Mouse (Mus musculus) ovary, adult 18-20 months (tissue): ENCODE data around the gene Wfdc1.

ENCODE experiments used
- DNase-seq: peaks from one replicate; pipeline ENCODE4 v3.0.0; 2022; ENCODE audit warnings: low spot score, mixed read lengths

Wfdc1 gene

DNA sequence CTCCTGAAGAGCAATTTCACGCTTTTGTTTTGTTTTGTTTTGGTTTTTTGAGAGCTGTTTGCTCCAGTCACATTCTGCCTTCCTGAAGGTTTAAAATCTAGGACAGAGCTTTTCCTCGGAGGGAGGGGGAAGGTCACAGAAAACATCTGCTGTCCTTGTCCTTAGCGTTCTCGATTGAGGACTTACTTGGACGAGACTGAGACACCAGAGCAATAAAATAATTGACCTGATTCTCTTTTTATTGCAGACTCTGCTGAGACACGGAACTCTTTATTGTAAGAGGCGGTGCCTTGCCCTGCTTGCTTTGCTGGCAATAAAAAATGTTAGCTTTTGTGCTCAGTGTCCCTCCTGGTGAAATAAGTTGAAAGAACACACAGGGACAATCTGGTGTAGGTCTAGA is 26.4 kb upstream of the Wfdc1 start:
- DNase-seq, result no peak

DNA sequence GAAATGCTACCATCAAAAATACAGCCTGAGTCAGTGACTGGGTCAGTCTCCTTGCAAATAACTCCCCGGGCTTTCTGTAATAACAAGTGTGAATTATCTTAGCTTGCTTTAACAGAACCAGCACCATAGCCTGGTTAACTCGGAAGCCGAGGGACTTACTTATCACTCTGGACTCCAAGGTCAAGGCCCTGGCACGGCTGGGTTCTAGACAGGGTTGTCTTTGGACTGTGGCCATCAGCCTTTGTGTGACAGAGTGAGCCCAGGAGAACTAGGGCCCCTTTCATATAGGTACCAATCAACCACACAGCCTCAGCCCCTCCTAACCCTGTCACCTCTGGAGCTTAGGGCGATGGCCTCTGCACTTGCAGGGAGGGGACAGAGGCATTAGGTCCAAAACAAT is 25.1 kb upstream of the Wfdc1 start:
- peak; percentile 63 for DNase-seq

DNA sequence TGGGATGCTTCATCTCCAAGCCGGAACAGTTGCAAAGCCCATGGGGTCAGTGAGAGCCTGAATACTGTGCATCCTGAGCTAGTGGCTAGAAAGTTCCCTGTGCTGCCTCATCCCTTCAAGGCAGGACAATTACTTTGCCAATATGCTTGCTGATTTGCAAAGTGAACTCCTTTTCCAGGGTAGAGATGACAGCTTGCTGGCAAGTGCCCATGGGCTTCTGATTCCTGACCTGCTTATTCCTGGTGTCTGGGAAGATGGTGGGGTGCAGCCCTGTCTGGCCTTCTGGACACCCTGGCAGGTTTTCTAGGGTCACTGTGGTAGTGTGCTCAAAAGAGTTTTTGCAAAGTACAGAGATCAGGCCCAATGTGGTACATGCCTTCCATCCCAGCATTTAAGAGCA is 23.2 kb upstream of the Wfdc1 start:
- no peak for DNase-seq

DNA sequence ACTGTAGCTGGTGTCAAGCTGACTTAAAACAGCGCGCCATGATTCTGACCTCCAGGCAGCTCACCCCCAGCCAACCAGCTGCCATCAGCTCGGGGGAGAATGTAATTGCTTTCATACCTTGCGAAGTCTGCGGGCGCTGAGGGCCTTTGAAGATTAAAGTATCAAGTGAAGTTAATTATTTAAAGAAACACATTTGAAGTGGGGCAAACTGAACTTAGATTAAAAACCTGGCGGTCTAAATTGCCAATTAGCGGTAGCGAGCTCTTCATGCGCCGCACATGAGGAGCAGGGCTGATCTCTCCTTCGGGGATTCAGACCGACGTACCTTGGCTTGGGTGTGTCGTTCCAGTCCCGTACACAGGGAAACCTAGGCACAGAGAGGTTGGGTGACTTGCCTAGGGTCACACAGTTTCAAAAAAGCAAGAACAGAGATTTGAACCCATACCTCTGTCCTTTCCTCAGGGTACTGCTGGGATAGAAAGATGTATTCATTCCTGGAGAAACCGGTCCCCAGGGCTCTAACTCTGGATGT is 21.7 kb upstream of the Wfdc1 start:
- no peak for DNase-seq

DNA sequence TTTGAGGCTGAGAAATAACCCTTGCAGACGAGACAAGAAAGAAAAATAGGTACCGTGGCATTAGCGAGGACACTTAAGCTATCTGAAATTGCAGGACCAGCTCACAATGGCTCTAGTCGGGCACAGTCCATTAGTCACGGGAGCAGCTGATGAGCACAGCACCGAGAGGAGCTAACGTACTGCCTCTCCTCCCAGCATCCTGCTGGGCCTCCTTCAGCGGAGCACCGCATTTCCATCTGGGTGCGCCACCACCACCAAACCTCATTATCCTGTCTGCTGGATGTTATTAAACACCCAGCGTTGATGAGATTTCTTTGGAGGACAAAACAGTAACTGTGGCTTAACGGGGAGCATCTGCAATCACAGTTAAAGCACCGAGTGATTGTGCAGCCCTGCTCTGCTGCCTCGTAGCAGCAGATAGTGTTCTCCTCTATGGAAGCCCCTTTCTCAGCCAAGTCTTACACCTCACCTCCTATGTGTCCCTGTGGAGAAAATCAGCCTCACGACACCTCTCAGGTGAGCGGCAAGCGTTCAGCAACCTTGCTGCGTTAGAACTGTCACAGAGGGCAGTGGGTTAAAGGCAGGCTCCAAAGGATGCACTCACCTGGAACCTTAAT is 21.1 kb upstream of the Wfdc1 start:
- DNase-seq, result no peak

DNA sequence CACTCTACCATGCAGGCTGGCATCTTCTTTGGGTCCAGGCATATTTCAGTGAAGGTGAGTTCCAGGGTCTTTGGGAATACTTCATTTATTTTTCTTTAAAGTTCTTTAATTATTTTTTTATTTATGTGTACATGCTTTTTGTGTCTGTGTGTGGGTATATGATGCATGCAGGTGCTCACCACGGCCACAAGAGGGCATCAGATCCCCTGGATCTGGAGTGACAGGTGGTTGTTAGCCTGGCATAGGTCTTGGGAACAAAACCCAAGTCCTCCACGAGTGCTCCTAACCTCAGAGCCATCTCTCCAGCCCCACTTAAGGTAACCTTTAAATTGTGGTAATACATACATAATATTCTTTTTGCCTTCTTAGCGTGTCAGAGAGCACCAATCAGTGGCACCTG is 20.0 kb upstream of the Wfdc1 start:
- no peak for DNase-seq

DNA sequence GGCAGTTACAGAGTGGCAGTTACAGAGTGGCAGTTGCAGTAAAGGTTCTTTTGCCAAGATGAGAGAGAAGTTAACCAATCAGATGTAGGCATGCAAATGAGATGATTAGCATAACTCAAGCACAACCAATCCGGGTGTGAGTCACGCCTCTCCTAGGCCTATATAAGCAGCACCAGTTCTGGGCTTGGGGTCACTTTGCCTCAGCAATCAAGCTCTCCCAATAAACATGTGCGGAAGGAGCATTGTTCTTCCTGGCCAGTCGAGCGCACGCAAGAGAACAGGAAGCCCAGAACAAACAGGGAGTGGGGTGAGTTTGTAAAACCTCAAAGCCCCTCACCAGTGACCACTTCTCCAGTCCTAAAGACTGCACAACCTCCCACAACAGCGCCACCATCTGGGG is 19.3 kb upstream of the Wfdc1 start:
- DNase-seq, result no peak

DNA sequence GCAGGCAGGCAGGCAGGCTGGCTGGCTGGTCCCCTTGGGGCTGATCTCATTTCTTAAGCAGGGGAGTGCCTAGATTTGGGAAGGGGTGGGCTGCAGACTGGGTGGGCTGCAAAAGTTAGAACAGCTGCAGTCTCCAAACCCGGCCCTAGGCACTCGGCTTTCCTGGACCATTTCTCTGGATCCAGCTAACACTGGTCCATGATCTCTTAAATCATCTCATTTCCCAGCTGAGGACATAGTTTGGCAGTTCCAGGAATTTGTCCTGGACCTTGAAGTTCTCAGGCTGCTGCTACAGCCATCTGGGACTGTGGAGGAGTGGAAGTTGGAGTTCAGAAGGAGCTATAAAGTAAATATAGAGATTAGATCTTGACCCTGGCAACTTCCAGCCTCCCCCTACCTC is 14.8 kb upstream of the Wfdc1 start:
- peak; percentile 62 for DNase-seq

DNA sequence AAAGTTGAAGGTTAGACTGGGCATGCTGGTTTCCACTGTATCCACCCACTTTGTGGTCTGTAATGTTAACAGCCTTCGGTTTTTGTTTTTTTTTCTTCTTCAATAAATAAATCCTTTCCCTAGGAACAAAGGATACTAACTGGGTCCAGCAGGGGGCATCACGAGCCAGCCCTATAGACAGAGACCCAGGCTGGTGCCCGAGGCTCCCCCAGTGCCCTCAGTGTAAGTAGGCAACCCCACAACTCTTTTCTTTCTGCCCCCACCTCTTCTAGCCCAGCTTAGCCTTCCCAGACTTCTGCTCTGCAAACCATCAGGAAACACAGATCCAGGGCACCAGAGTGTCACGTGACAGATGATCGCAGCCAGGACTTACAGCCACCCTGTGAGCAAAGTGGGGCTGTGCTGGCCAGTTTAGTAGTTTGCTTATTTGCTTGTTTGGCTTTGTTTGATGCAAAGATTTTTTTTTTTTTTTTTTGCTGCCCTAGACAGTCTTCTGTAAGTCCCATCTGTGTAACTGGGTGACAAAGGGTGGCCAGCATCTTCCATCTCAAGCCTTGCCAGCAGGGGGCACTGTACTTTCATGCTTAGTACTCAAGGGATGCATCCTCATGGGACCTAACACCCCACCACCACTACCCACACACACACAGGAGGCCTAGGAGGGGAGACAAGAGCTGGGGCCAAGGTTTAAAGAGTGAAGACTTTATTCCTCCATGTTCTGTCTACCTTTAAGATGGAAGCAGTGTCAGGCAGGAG is 9.3 kb upstream of the Wfdc1 start:
- no peak for DNase-seq

DNA sequence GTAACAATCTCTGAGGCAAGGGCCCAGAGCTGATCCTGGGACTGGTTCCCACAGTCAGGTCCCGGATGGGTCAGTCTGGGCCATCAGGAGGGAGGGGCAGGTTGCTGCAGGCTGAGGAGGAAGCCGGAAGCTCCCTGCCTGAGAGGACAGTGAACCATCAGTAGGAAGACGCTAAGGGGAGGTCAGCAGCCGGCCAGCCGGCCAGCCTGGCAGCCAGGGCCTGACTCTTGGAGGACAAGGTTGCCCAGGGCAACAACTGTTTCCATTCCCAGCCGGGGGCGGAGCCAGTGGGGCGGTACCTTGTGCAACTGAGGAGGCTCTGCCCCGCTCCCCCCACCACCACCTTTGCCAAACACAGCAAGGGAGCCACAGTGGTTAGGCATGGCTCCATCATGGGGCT is 5.1 kb upstream of the Wfdc1 start:
- DNase-seq, result peak; percentile 70

DNA sequence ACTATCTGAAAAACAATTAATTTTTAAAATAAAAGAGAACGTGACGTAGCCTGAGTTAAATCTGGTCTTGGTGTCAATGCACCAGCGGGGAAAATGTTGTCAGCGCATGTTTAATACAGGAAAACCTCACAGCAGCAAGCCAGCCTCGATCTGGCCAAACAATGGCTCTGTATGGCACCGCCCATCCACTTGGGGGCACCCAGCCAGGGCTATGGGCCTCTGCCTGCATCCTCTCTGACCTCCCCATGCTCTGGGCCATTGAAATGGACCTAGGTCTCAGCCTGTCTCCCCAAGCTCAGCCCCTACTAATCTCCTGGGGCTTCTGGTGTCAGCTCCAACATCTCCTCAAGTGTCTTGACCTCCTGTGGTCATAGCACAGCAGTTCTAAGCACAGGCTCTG is 4.3 kb upstream of the Wfdc1 start:
- DNase-seq, result no peak

DNA sequence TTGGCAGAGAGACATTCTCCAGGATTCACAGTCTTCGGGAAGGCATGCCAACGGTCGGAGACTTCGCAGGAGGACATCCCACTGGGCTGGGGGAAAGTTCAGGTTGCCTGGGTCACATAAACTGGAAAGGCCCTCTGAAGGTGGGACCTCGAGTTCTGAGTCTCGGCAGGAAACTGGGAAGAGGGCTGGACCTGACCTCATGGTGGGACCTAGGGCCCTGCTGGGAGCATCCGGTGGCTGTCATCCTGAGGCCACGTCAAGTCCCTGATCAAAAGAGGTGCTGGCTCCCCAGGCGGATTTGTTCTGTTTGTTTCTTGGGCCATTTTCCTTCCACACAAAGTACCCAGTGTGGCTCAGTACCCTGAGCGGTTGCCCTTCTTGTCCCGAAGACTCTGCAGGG is 2.7 kb upstream of the Wfdc1 start:
- DNase-seq, result no peak

DNA sequence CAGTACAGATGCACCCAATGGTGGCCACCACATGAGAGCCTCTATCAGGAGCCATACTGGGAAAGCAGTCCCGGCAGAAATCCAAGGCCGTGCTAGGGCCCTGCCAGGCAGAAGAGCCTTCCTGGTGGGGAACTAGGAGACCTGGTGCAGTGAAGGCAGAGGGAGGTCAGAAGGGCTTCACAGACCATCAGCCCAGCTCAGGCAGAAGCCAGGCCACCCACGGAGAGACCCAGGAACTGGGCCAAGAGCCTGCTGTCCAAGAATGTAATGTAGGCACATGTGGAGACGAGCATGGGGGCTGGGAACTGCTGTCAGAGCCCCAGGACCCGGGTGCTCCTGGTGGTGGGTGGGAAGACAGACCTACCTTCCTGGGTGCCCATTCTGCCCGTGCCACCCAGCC is 895 bp upstream of the Wfdc1 start:
- DNase-seq, result no peak

DNA sequence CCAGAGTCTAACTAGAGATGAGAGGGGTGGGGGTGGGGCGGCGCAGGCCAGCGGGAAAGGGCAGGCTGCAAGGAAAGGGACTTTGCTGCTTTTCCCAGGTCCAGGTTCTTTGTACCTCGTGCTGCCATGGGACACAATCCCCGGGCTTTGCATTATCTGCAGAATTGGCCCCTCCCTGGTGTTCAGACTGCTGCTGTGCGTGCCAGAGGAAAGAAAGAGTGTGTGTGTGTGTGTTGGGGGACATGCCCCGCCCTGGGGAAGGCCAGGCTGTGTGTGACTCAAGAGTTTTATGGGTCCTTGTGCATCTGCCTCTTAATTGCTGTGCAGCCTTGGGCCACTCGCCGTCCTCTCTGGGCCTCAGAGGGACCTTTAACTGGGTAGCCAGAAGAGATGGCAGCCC is 2.3 kb downstream of the Wfdc1 start:
- no peak for DNase-seq

DNA sequence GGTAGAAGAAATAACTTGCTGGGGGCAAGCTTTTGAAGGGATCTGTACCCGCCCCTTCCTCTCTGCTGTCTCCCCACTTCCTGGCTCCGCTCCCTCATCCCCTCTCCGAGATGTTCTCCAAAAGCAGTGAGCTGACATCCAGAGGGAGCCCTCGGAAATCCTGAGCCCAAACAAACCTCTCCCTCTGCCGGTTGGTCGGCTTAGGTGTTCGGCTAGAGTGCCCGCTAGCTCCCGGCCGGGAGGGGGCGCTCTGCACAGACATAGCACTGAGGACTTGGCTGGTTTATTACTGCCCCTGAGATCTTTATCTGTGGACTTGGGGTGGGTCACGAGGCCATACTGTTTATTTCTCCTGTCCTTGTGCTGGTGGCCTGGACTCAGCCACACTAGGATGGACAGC is 3.1 kb downstream of the Wfdc1 start:
- DNase-seq, result no peak

DNA sequence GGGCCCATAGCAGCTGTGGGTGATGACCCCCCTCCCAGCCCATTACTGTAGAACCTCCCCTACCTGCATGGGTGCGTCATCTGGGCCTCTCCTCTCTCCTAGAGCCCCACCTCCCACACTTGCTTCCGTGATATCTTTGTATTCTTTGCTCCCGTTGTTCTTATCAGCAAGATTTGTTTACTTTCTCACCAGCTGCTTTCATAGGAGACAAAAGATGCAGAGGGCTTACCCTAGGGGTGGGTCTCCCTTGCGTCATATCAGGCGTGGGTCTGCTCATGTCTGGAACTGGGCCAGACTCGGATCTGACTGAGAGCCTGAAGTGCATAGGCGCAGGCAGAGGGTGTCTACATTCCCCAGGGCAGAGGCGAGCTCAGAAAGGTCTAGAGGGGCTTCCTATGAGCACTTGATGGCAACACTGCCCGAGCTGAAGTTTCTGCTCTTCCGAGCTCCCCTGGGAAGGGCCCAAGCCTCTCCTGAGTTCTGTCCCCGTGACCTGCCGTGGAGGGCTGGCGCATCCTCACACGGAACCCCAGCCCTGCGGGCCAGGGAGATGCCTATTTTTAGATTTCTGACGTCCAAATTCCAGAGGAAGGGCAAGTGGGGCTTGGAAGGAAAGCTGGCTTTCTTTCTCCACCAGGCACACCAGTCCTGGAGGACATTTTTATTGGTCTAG is 4.4 kb downstream of the Wfdc1 start:
- no peak for DNase-seq

DNA sequence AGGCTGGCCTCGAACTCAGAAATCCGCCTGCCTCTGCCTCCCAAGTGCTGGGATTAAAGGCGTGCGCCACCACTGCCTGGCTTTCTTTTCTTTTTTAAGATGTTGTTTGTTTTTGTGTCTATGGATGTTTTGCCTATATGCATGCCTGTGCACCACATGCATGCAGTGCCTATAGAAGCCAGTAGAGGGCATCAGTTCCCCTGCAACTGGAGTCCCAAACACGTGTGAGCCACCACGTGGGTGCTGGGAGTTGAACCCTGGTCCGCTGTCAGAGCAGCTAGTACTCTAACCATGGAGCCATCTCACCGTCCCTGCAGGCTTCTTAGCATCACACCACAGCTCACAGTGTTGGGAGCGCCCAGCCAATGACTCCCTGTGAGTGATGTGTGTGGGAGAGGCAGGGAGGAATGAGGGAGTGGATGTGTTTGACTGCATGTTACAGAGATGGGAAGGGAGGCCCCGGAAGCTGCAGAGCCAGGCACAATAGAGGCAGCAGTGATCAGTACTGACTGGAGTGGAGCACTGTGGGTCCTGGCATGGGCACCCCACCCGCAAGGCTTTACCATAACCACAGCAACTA is 7.9 kb downstream of the Wfdc1 start:
- DNase-seq, result no peak

DNA sequence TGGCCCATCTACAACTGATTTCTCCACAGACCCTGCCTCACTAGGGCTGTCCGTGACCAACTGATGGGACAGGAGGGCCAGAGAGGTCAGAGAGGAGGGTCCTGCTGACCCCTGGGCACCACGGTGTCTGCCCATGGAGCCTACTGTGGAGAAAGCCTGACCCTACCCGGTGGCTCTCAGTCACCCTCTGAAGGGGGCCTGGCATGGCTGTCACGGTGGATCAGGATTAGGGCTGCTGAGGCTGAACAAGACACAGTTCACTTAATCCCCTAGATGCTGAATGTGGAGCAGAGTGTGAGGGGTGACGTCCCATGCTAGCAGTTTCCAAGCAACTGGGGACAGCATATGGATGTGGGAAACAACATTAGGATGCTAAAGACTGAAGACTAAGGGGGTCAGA is 9.3 kb downstream of the Wfdc1 start:
- no peak for DNase-seq

DNA sequence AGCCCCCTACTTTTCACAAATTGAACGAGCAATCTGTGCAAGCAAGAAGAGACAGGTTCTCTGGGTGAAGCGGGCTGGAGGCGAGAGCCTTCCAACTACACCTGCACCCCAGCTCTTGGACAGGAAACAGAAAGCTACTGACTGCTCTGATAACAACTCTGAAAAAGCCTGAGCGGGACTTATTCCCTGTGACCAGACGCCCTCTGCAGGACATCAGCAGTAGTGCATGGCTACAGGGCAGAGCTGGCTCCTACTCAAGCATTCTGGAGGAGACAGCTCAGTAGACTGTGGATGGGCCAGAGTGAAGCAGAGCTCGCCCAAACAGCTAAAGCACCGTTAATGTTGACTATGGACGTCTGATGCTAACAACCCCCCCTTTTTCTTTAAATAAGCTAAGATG is 10.2 kb downstream of the Wfdc1 start:
- DNase-seq, result peak; percentile 82

DNA sequence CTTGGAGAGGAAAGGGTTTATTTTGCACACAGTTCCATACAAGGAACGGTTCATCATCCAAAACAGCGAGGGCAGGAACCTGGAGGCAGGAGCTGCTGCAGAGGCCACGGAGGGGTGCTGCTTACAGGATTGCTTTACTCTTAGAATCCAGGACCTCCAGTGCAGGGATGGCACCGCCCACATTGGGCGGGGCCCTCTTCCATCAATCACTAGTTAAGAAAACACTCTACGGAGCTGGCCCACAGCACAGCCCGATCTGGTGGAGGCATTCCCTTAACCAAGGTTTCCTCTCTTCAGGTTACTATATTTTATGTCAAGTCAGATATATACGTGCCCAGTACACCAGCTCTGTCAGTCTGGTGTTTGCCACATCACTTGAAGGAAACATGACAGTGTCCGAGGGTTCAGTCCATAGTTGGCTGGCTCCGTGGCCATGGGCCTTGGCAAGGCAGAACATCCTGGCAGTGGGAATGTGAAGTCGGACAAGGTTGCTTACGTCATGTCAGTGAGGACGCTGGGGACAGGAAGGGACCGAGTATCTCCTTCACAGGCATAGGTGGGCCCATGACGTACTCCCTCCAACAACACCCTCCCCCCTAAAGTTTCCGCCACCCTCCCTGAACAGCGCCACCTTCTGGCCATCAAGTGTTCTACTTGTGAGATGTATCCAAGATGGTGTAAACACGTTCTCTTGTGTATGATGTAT is 12.1 kb downstream of the Wfdc1 start:
- no peak for DNase-seq

DNA sequence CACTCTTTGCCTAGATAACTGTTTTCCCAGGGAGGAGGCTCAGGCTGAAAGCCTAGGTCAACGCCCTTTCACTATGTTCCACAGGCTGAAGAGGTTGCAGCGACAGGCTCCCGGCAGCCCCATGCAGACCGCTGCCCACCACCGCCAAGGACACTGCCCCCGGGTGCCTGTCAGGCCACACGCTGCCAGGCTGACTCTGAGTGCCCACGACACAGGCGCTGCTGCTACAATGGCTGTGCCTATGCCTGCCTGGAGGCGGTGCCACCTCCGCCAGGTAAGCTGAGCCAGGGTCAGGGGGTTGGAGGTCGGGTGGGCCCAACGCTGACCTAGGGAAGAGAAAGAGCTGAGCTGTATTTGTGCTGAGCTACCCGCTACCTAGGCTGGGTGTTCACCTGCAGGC is 13.0 kb downstream of the Wfdc1 start:
- no peak for DNase-seq

DNA sequence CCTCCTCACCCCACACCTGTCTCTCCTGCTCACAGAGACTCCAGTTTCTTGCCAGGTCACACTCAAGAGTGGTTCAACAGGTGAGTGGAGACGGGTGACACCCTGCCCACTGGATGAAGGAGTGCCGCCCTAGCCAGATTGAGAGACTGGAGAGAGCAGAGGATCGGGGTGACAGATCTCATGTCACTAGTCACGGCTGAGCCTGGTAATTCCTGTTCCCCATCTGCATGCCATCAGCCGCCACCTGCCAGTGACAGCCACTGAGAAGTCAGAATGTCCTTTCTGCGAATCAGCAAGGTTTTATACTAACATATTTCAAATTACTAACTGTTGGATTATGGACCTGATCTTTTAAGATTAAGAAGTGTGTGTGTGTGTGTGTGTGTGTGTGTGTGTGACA is 24.4 kb downstream of the Wfdc1 start:
- no peak for DNase-seq
